Mouse (Mus musculus): ENCODE data around the gene Dcp1a. TPM values are rescaled to one million over a fixed set of nuclear protein-coding genes. Genes with fewer than 3 reads are reported as not detected.

Dcp1a gene
- total RNA-seq, 4 experiments from 2014 or later: 21.8 to 25.8 (median 24.7) TPM

GRCm38 (mm10) chr14:30557730-30558129 lies 78.4 kb downstream of the Dcp1a start:
- no peak for DNase-seq (ENCODE audit: low spot score in 2 of 2)

- DNase-seq (ENCODE audit: low spot score in 2 of 2): no peak
Measured at GRCm38 (mm10) chr14:30559321-30559850, 80.1 kb downstream of the Dcp1a start.

GRCm38 (mm10) chr14:30560803-30561389 lies 81.6 kb downstream of the Dcp1a start:
- DNase-seq (ENCODE audit: low spot score in 2 of 2): no peak

- no peak for DNase-seq (ENCODE audit: low spot score in 2 of 2)
Measured at GRCm38 (mm10) chr14:30561470-30562187, 82.3 kb downstream of the Dcp1a start.

- DNase-seq (ENCODE audit: low spot score in 2 of 2): no peak
Measured at GRCm38 (mm10) chr14:30562343-30562742, 83.0 kb downstream of the Dcp1a start.

GRCm38 (mm10) chr14:30564451-30564850 lies 85.1 kb downstream of the Dcp1a start:
- DNase-seq (ENCODE audit: low spot score in 2 of 2): peak; percentile 43 to 57

GRCm38 (mm10) chr14:30566317-30566716 lies 87.0 kb downstream of the Dcp1a start:
- DNase-seq (ENCODE audit: low spot score in 2 of 2): no peak

GRCm38 (mm10) chr14:30568016-30568415 lies 88.7 kb downstream of the Dcp1a start:
- no peak for DNase-seq (ENCODE audit: low spot score in 2 of 2)

GRCm38 (mm10) chr14:30570303-30570702 lies 91.0 kb downstream of the Dcp1a start:
- DNase-seq (ENCODE audit: low spot score in 2 of 2): no peak

- no peak for DNase-seq (ENCODE audit: low spot score in 2 of 2)
Measured at GRCm38 (mm10) chr14:30572253-30572652, 92.9 kb downstream of the Dcp1a start.

GRCm38 (mm10) chr14:30573235-30573634 lies 93.9 kb downstream of the Dcp1a start:
- DNase-seq (ENCODE audit: low spot score in 2 of 2): no peak

GRCm38 (mm10) chr14:30573983-30574584 lies 94.7 kb downstream of the Dcp1a start:
- peak; percentile 51 to 84 for DNase-seq (ENCODE audit: low spot score in 2 of 2)

GRCm38 (mm10) chr14:30575791-30576190 lies 96.5 kb downstream of the Dcp1a start:
- DNase-seq (ENCODE audit: low spot score in 2 of 2): no peak

- DNase-seq (ENCODE audit: low spot score in 2 of 2): no peak
Measured at GRCm38 (mm10) chr14:30576260-30576659, 96.9 kb downstream of the Dcp1a start.

Small RNAs within 50 kb of the gene (microRNA-seq; reads per million reads assigned to microRNA genes)
- gene Mir3076: 4.8 to 11.6 reads per million in 2 experiments

Other genes starting within 250 kb of the Dcp1a start
- 10 to 100 TPM; 42.2 to 55.3 (median 50.8) TPM for gene Cacna1d, start 11.9 kb downstream of the Dcp1a start, total RNA-seq (2022)
- gene Tkt, start 68.8 kb downstream of the Dcp1a start, total RNA-seq (2022): 100 to 1,000 TPM; 171 to 205 (median 194) TPM
- 10 to 100 TPM; 31.3 to 44.6 (median 34.3) TPM for gene Prkcd, start 146.7 kb downstream of the Dcp1a start, total RNA-seq (2022)
- gene Rft1, start 174.8 kb downstream of the Dcp1a start, total RNA-seq (2022): 10 to 100 TPM; 13.0 to 15.2 (median 14.2) TPM
- gene Sfmbt1, start 235.3 kb downstream of the Dcp1a start, total RNA-seq (2022): 10 to 100 TPM; 36.1 to 39.2 (median 37.0) TPM

Data from layer of hippocampus, adult 8-10 months (tissue).